Mouse (Mus musculus) MEL (cell line): ENCODE measurements at regions not wholly inside any gene's neighbourhood (a gene's known extent, or its start where the extent isn't known, plus 50 kb on each side); places are given as distances from the start of the nearest gene placed in this dataset.

Experiments used
- DNase-seq: peaks from one replicate; pipeline ENCODE4 v3.0.0; 2011; ENCODE audit warnings: low read depth, low spot score
- H3K27ac ChIP-seq: 2 replicates; pipeline ENCODE4 v1.5.1; 2012; ENCODE audit warnings: low read depth, mild to moderate bottlenecking, control low read depth, low read length, moderate library complexity; ENCODE audit not compliant: control insufficient read depth
- H3K27me3 ChIP-seq, 2 experiments: fragments of 150-350 bp in 1 of 2; sonication (generic) in 1 of 2; 2 replicates each; pipeline ENCODE4 v1.6.1; 2012; ENCODE audit warnings: low read length in 2 of 2, mild to moderate bottlenecking in 2 of 2, improper control_type of control experiment in 1 of 2, moderate library complexity in 1 of 2; ENCODE audit not compliant: insufficient read depth in 2 of 2, control insufficient read depth in 1 of 2
- H3K36me3 ChIP-seq, 2 experiments: 2 replicates each; pipeline ENCODE4 v1.6.1; 2012 to 2014; ENCODE audit warnings: low read length in 2 of 2, improper control_type of control experiment in 1 of 2, inconsistent platforms in 1 of 2, mild to moderate bottlenecking in 1 of 2; ENCODE audit not compliant: insufficient read depth in 2 of 2, control insufficient read depth in 1 of 2
- H3K4me1 ChIP-seq, 2 experiments: fragments of 150-350 bp in 1 of 2; sonication (generic) in 1 of 2; 2 replicates each; pipeline ENCODE4 v1.6.1; 2012; ENCODE audit warnings: low read length in 2 of 2, improper control_type of control experiment in 1 of 2, mild to moderate bottlenecking in 1 of 2; ENCODE audit not compliant: insufficient read depth in 2 of 2, control insufficient read depth in 1 of 2
- H3K4me3 ChIP-seq, 2 experiments: fragments of 150-350 bp in 1 of 2; sonication (generic) in 1 of 2; 2 replicates each; pipeline ENCODE4 v1.5.1; 2012; ENCODE audit warnings: low read depth in 2 of 2, low read length in 2 of 2, mild to moderate bottlenecking in 2 of 2, moderate library complexity in 2 of 2, control low read depth in 1 of 2, improper control_type of control experiment in 1 of 2; ENCODE audit not compliant: control insufficient read depth in 1 of 2, insufficient read depth in 1 of 2
- H3K79me2 ChIP-seq: 2 replicates; pipeline ENCODE4 v1.6.1; 2012; ENCODE audit warnings: mild to moderate bottlenecking, low read length, moderate library complexity; ENCODE audit not compliant: control insufficient read depth, poor library complexity, insufficient read depth
- H3K9ac ChIP-seq: 2 replicates; pipeline ENCODE4 v1.6.1; 2012; ENCODE audit warnings: low read depth, mild to moderate bottlenecking, control low read depth, low read length, moderate library complexity; ENCODE audit not compliant: control insufficient read depth, poor library complexity, severe bottlenecking
- H3K9me3 ChIP-seq: fragments of 150-350 bp; sonication (generic); replicated peaks from 2 replicates; pipeline ENCODE4 v1.6.1; 2012; ENCODE audit warnings: mild to moderate bottlenecking, low read length, improper control_type of control experiment, moderate library complexity; ENCODE audit not compliant: insufficient read depth
- BHLHE40 ChIP-seq: IDR thresholded peaks from 2 replicates; pipeline ENCODE4 v1.6.1; 2012; ENCODE audit warnings: low read depth, mild to moderate bottlenecking, inconsistent platforms, low read length, improper control_type of control experiment, borderline replicate concordance
- CTCF ChIP-seq, 3 experiments: IDR thresholded peaks in 2 of 3; conservative IDR thresholded peaks in 1 of 3; 2 replicates each; pipeline ENCODE4 v1.5.1; 2011 to 2012; ENCODE audit warnings: low read length in 3 of 3, low read depth in 2 of 3, mild to moderate bottlenecking in 2 of 3, improper control_type of control experiment in 1 of 3, inconsistent platforms in 1 of 3, mixed read lengths in 1 of 3, moderate library complexity in 1 of 3; ENCODE audit not compliant: control insufficient read depth in 1 of 3, insufficient read depth in 1 of 3, poor library complexity in 1 of 3, severe bottlenecking in 1 of 3
- ETS1 ChIP-seq: IDR thresholded peaks from 2 replicates; pipeline ENCODE4 v1.6.1; 2012; ENCODE audit warnings: low read depth, mild to moderate bottlenecking, inconsistent platforms, low read length, improper control_type of control experiment, moderate library complexity
- GABPA ChIP-seq: IDR thresholded peaks from 2 replicates; pipeline ENCODE4 v1.6.1; 2012; ENCODE audit warnings: low read depth, mild to moderate bottlenecking, inconsistent platforms, low read length, improper control_type of control experiment, moderate library complexity
- GATA1 ChIP-seq: IDR thresholded peaks from 2 replicates; pipeline ENCODE4 v1.6.1; 2011; ENCODE audit warnings: low read depth, low read length, improper control_type of control experiment
- KAT2A ChIP-seq: conservative IDR thresholded peaks from 2 replicates; pipeline ENCODE4 v1.6.1; 2012; ENCODE audit warnings: low read depth, low read length, improper control_type of control experiment, inconsistent platforms
- MAX ChIP-seq: IDR thresholded peaks from 2 replicates; pipeline ENCODE4 v1.6.1; 2011; ENCODE audit warnings: low read length, improper control_type of control experiment
- MAZ ChIP-seq: IDR thresholded peaks from 2 replicates; pipeline ENCODE4 v1.6.1; 2012; ENCODE audit warnings: low read depth, mild to moderate bottlenecking, inconsistent platforms, low read length, improper control_type of control experiment
- MEF2A ChIP-seq: IDR thresholded peaks from 2 replicates; pipeline ENCODE4 v1.6.1; 2014; ENCODE audit warnings: low read depth, mild to moderate bottlenecking, inconsistent platforms, low read length, improper control_type of control experiment; ENCODE audit not compliant: poor library complexity, insufficient replicate concordance, severe bottlenecking; ENCODE audit errors: extremely low read depth
- MYB ChIP-seq: IDR thresholded peaks from 2 replicates; pipeline ENCODE4 v1.6.1; 2011; ENCODE audit warnings: mild to moderate bottlenecking, low read depth, low read length, improper control_type of control experiment
- POLR2AphosphoS2 ChIP-seq: IDR thresholded peaks from 2 replicates; pipeline ENCODE4 v1.6.1; 2011; ENCODE audit warnings: low read length, improper control_type of control experiment
- POLR2AphosphoS5 ChIP-seq: IDR thresholded peaks from 2 replicates; pipeline ENCODE4 v1.6.1; 2012; ENCODE audit warnings: low read depth, borderline replicate concordance, mild to moderate bottlenecking, inconsistent platforms, low read length, moderate library complexity, mixed read lengths
- RAD21 ChIP-seq: IDR thresholded peaks from 2 replicates; pipeline ENCODE4 v1.6.1; 2011; ENCODE audit warnings: mild to moderate bottlenecking, low read depth, low read length, improper control_type of control experiment
- SIN3A ChIP-seq: IDR thresholded peaks from 2 replicates; pipeline ENCODE4 v1.6.1; 2012; ENCODE audit warnings: low read length, improper control_type of control experiment, inconsistent platforms
- TAL1 ChIP-seq: IDR thresholded peaks from 2 replicates; pipeline ENCODE4 v1.6.1; 2012; ENCODE audit warnings: mild to moderate bottlenecking, inconsistent platforms, low read length, moderate library complexity, mixed read lengths
- TBP ChIP-seq: IDR thresholded peaks from 2 replicates; pipeline ENCODE4 v1.8.0; 2011; ENCODE audit warnings: low read depth, low read length, improper control_type of control experiment
- TCF12 ChIP-seq: IDR thresholded peaks from 2 replicates; pipeline ENCODE4 v1.6.1; 2014; ENCODE audit warnings: low read depth, mild to moderate bottlenecking, inconsistent platforms, low read length, improper control_type of control experiment, moderate library complexity
- USF1 ChIP-seq: IDR thresholded peaks from 2 replicates; pipeline ENCODE4 v1.6.1; 2014; ENCODE audit warnings: low read depth, mild to moderate bottlenecking, inconsistent platforms, low read length, improper control_type of control experiment, moderate library complexity
- USF2 ChIP-seq, 2 experiments: IDR thresholded peaks; 2 replicates each; pipeline ENCODE4 v1.6.1; 2011 to 2012; ENCODE audit warnings: improper control_type of control experiment in 2 of 2, low read length in 2 of 2, borderline replicate concordance in 1 of 2, inconsistent platforms in 1 of 2, low read depth in 1 of 2, mild to moderate bottlenecking in 1 of 2; ENCODE audit not compliant: insufficient read depth in 1 of 2
- ZMIZ1 ChIP-seq: IDR thresholded peaks from 2 replicates; pipeline ENCODE4 v1.6.1; 2012; ENCODE audit warnings: low read depth, mild to moderate bottlenecking, inconsistent platforms, low read length, improper control_type of control experiment, moderate library complexity
- ZNF384 ChIP-seq: IDR thresholded peaks from 2 replicates; pipeline ENCODE4 v1.6.1; 2012; ENCODE audit warnings: low read depth, mild to moderate bottlenecking, inconsistent platforms, low read length, improper control_type of control experiment

- H3K27ac ChIP-seq, result no peak overlapping the region
- H3K36me3 ChIP-seq, result no peaks in the 10 kb centered on the region
- H3K27me3 ChIP-seq, result no peaks in the 10 kb centered on the region
- H3K4me1 ChIP-seq, result no peaks in the 10 kb centered on the region
- H3K79me2 ChIP-seq, result no peaks in the 10 kb centered on the region
- no peaks in the 10 kb centered on the region for H3K9me3 ChIP-seq
- no peak overlapping the region for H3K4me3 ChIP-seq
- DNase-seq, result no peak
- no peak overlapping the region for H3K9ac ChIP-seq
- TF ChIP-seq KAT2A (no peak), BHLHE40 (no peak), USF1 (no peak), MAX (no peak), GABPA (no peak), CTCF (IDR thresholded peaks at IDR 0.05 in 2 of 3, conservative IDR thresholded peaks at IDR 0.05 in 1 of 3; ENCODE audit: control insufficient read depth in 1 of 3, insufficient read depth in 1 of 3, low read depth in 2 of 3, low read length in 3 of 3, poor library complexity in 1 of 3, severe bottlenecking in 1 of 3) (no peak), TCF12 (no peak), ZMIZ1 (no peak)
Measured at GRCm38 (mm10) chr11:113010906-113011305, 228.9 kb downstream of the Sox9 start.

- no peak overlapping the region for H3K27ac ChIP-seq
- H3K4me1 ChIP-seq, result no peaks in the 10 kb centered on the region
- no peaks in the 10 kb centered on the region for H3K36me3 ChIP-seq
- TF ChIP-seq CTCF (IDR thresholded peaks at IDR 0.05 in 2 of 3, conservative IDR thresholded peaks at IDR 0.05 in 1 of 3; ENCODE audit: control insufficient read depth in 1 of 3, insufficient read depth in 1 of 3, low read depth in 2 of 3, low read length in 3 of 3, poor library complexity in 1 of 3, severe bottlenecking in 1 of 3) (no peak), RAD21 (no peak), MEF2A (no peak), TBP (no peak), MAX (no peak), ZNF384 (no peak), POLR2AphosphoS2 (no peak), POLR2AphosphoS5 (no peak), MYB (no peak), GATA1 (no peak), TAL1 (no peak), ETS1 (no peak), USF2 (IDR thresholded peaks at IDR 0.05; ENCODE audit: borderline replicate concordance in 1 of 2, insufficient read depth in 1 of 2, low read depth in 1 of 2, low read length in 2 of 2) (no peak), MAZ (no peak), SIN3A (no peak)
- TF ChIP-seq, all 39 proteins: peak for 0
- no peaks in the 10 kb centered on the region for H3K9me3 ChIP-seq
- H3K9ac ChIP-seq, result no peak overlapping the region
- DNase-seq, result no peak
- no peaks in the 10 kb centered on the region for H3K79me2 ChIP-seq
- H3K4me3 ChIP-seq, result no peak overlapping the region
- no peaks in the 10 kb centered on the region for H3K27me3 ChIP-seq
Measured at GRCm38 (mm10) chr11:113014186-113015010, 232.4 kb downstream of the Sox9 start.
